Mouse (Mus musculus) neural tube, embryonic 13.5 days (tissue): ENCODE results near the gene Kcnh5. TPM values are rescaled to one million over a fixed set of nuclear protein-coding genes. Genes with fewer than 3 reads are reported as not detected.
A peak's percentile ranks its signal among the peaks of the same experiment; 100 is the strongest.

ENCODE experiments used
- ATAC-seq: fragments of 200-750 bp; cut with Nextera tagmentation; 2 replicates; pipeline ENCODE4 v1.8.0; 2017; ENCODE audit warnings: low read depth, mild to moderate bottlenecking, moderate TSS enrichment, moderate library complexity
- H3K27ac ChIP-seq: fragments of 300-500 bp; sonication (generic); replicated peaks from 2 replicates; pipeline ENCODE4 v1.5.1; 2015; ENCODE audit warnings: moderate library complexity, mild to moderate bottlenecking, inconsistent platforms
- H3K27me3 ChIP-seq: fragments of 300-500 bp; sonication (generic); 2 replicates; pipeline ENCODE4 v1.6.1; 2015; ENCODE audit warnings: mild to moderate bottlenecking, inconsistent platforms
- H3K36me3 ChIP-seq: fragments of 300-500 bp; sonication (generic); 2 replicates; pipeline ENCODE4 v1.6.1; 2015; ENCODE audit warnings: mild to moderate bottlenecking, inconsistent platforms
- H3K4me1 ChIP-seq: fragments of 300-500 bp; sonication (generic); replicated peaks from 2 replicates; pipeline ENCODE4 v1.6.1; 2015; ENCODE audit warnings: inconsistent platforms
- H3K4me2 ChIP-seq: fragments of 300-500 bp; sonication (generic); 2 replicates; pipeline ENCODE4 v1.6.1; 2015; ENCODE audit warnings: inconsistent platforms, mild to moderate bottlenecking, moderate library complexity
- H3K4me3 ChIP-seq: fragments of 300-500 bp; sonication (generic); 2 replicates; pipeline ENCODE4 v1.5.1; 2015; ENCODE audit warnings: mild to moderate bottlenecking, inconsistent platforms
- H3K9ac ChIP-seq: fragments of 300-500 bp; sonication (generic); 2 replicates; pipeline ENCODE4 v1.6.1; 2015; ENCODE audit warnings: moderate library complexity, mild to moderate bottlenecking, inconsistent platforms
- H3K9me3 ChIP-seq: fragments of 300-500 bp; sonication (generic); 2 replicates; pipeline ENCODE4 v1.6.1; 2016; ENCODE audit warnings: inconsistent platforms
- WGBS: fragments of 180-500 bp; shearing (Covaris S2); methylation state at CpG from one replicate; pipeline ENCODE4 v1.1.7; 2015; 5-methylcytosine and 5-hydroxymethylcytosine counted together
- polyA plus RNA-seq: library from polyadenylated mRNA; unstranded; fragments of >200 nt; fragmentation: Nextera tagmentation; extraction: Ambion mirVana; gene quantifications from 2 replicates; pipeline ENCODE4 v1.2.1, GENCODE M21; 2015

Gene Kcnh5
- 3.4 and 4.1 TPM in 2 replicates for polyA plus RNA-seq

- peaks cover 15% of the 10 kb centered on the region for H3K4me1 ChIP-seq
- H3K27me3 ChIP-seq = peaks cover 44% of the 10 kb centered on the region
- peak within 1 kb of the TSS; percentile 81 for H3K27ac ChIP-seq
- WGBS = under 1% methylated on average over 47 of the region's 52 CpGs
- H3K4me2 ChIP-seq = peak within 1 kb of the TSS; percentile 98
- no peaks in the 10 kb centered on the region for H3K36me3 ChIP-seq
- ATAC-seq = peak; percentile 95
- peak within 1 kb of the TSS; percentile 83 for H3K9ac ChIP-seq
- peak within 1 kb of the TSS; percentile 69 for H3K4me3 ChIP-seq
- no peaks in the 10 kb centered on the region for H3K9me3 ChIP-seq
These were observed at the start of gene Kcnh5 for GRCm38 (mm10) chr12:75176691-75177645. Gene Kcnh5, minus strand, starts transcription at chr12:75177332.

- H3K4me2 ChIP-seq = no peak overlapping the region
- H3K9me3 ChIP-seq = no peaks in the 10 kb centered on the region
- no peaks in the 10 kb centered on the region for H3K27me3 ChIP-seq
- H3K36me3 ChIP-seq = no peaks in the 10 kb centered on the region
- H3K4me1 ChIP-seq = no peaks in the 10 kb centered on the region
- no peak for ATAC-seq
- no peak overlapping the region for H3K4me3 ChIP-seq
- WGBS = 81% methylated on average over 1 of the region's 1 CpGs
- H3K9ac ChIP-seq = no peak overlapping the region
- H3K27ac ChIP-seq = no peak overlapping the region
These were observed 46.8 kb upstream of the Kcnh5 start for GRCm38 (mm10) chr12:75223966-75224365.

GRCm38 (mm10) chr12:75189413-75189812, 12.3 kb upstream of the Kcnh5 start:
- no peak overlapping the region for H3K4me3 ChIP-seq
- no peak overlapping the region for H3K9ac ChIP-seq
- no peaks in the 10 kb centered on the region for H3K4me1 ChIP-seq
- H3K27ac ChIP-seq = no peak overlapping the region
- 80% methylated on average over 2 of the region's 2 CpGs for WGBS
- no peak for ATAC-seq
- no peaks in the 10 kb centered on the region for H3K27me3 ChIP-seq
- H3K36me3 ChIP-seq = no peaks in the 10 kb centered on the region
- no peaks in the 10 kb centered on the region for H3K9me3 ChIP-seq
- H3K4me2 ChIP-seq = no peak overlapping the region

GRCm38 (mm10) chr12:75182646-75183045, 5.5 kb upstream of the Kcnh5 start:
- peaks cover 30% of the 10 kb centered on the region for H3K27me3 ChIP-seq
- no peak overlapping the region for H3K4me2 ChIP-seq
- H3K36me3 ChIP-seq = no peaks in the 10 kb centered on the region
- 73% methylated on average over 7 of the region's 7 CpGs for WGBS
- no peak overlapping the region for H3K9ac ChIP-seq
- H3K4me1 ChIP-seq = peaks cover 7% of the 10 kb centered on the region
- H3K9me3 ChIP-seq = no peaks in the 10 kb centered on the region
- no peak overlapping the region for H3K4me3 ChIP-seq
- no peak overlapping the region for H3K27ac ChIP-seq
- ATAC-seq = no peak

GRCm38 (mm10) chr12:75179491-75179890, 2.4 kb upstream of the Kcnh5 start:
- Histone ChIP-seq H3K4me1 (peaks cover 15% of the 10 kb centered on the region), H3K27ac (no peak overlapping the region), H3K9ac (no peak overlapping the region), H3K4me2 (no peak overlapping the region), H3K9me3 (no peaks in the 10 kb centered on the region), H3K27me3 (peaks cover 39% of the 10 kb centered on the region), H3K36me3 (no peaks in the 10 kb centered on the region), H3K4me3 (no peak overlapping the region)
- ATAC-seq = no peak
- WGBS = 27% methylated on average over 8 of the region's 8 CpGs

GRCm38 (mm10) chr12:75177646-75178030, 506 bp upstream of the Kcnh5 start:
- Histone ChIP-seq H3K27ac (peak overlapping the region; percentile 81; the same call in 1 of the 2 replicates), H3K9me3 (no peaks in the 10 kb centered on the region), H3K4me3 (peak overlapping the region; percentile 69), H3K36me3 (no peaks in the 10 kb centered on the region), H3K27me3 (peaks cover 44% of the 10 kb centered on the region), H3K4me2 (peak overlapping the region; percentile 98), H3K9ac (peak overlapping the region; percentile 83), H3K4me1 (peaks cover 15% of the 10 kb centered on the region)
- WGBS = 1% methylated on average over 13 of the region's 13 CpGs
- ATAC-seq = no peak

GRCm38 (mm10) chr12:75175931-75176565, 1.1 kb downstream of the Kcnh5 start:
- H3K9me3 ChIP-seq = no peaks in the 10 kb centered on the region
- peak; percentile 57 for ATAC-seq
- peaks cover 15% of the 10 kb centered on the region for H3K4me1 ChIP-seq
- no peaks in the 10 kb centered on the region for H3K36me3 ChIP-seq
- H3K27me3 ChIP-seq = peaks cover 44% of the 10 kb centered on the region
- H3K27ac ChIP-seq = peak overlapping the region; percentile 81
- H3K4me2 ChIP-seq = peak overlapping the region; percentile 98
- peak overlapping the region; percentile 69 for H3K4me3 ChIP-seq
- WGBS = 2% methylated on average over 19 of the region's 19 CpGs
- H3K9ac ChIP-seq = peak overlapping the region; percentile 83

- WGBS = 35% methylated on average over 2 of the region's 2 CpGs
These were observed 6.2 kb downstream of the Kcnh5 start for GRCm38 (mm10) chr12:75170970-75171369.

GRCm38 (mm10) chr12:75153076-75153568, 24.0 kb downstream of the Kcnh5 start:
- Histone ChIP-seq H3K27me3 (no peaks in the 10 kb centered on the region), H3K4me3 (no peak overlapping the region), H3K4me1 (no peaks in the 10 kb centered on the region), H3K4me2 (no peak overlapping the region), H3K9me3 (no peaks in the 10 kb centered on the region), H3K9ac (no peak overlapping the region), H3K27ac (no peak overlapping the region), H3K36me3 (no peaks in the 10 kb centered on the region)
- WGBS = 98% methylated on average over 2 of the region's 2 CpGs
- no peak for ATAC-seq

More at GRCm38 (mm10) chr12:75170970-75171369, 6.2 kb downstream of the Kcnh5 start:
- H3K4me1 ChIP-seq = peaks cover 3% of the 10 kb centered on the region
- no peak overlapping the region for H3K27ac ChIP-seq
- H3K4me2 ChIP-seq = no peak overlapping the region
- no peaks in the 10 kb centered on the region for H3K9me3 ChIP-seq
- H3K4me3 ChIP-seq = no peak overlapping the region
- ATAC-seq = no peak
- H3K9ac ChIP-seq = no peak overlapping the region
- no peaks in the 10 kb centered on the region for H3K36me3 ChIP-seq
- peaks cover 14% of the 10 kb centered on the region for H3K27me3 ChIP-seq

- H3K9ac ChIP-seq = no peak overlapping the region
- H3K36me3 ChIP-seq = no peaks in the 10 kb centered on the region
- H3K4me3 ChIP-seq = no peak overlapping the region
- H3K27ac ChIP-seq = no peak overlapping the region
- no peak for ATAC-seq
- no peaks in the 10 kb centered on the region for H3K4me1 ChIP-seq
- no peaks in the 10 kb centered on the region for H3K9me3 ChIP-seq
- 87% methylated on average over 1 of the region's 1 CpGs for WGBS
- H3K27me3 ChIP-seq = no peaks in the 10 kb centered on the region
- H3K4me2 ChIP-seq = no peak overlapping the region
These were observed 37.3 kb downstream of the Kcnh5 start for GRCm38 (mm10) chr12:75139792-75140191.

GRCm38 (mm10) chr12:75091921-75092320, 85.2 kb downstream of the Kcnh5 start:
- WGBS = 78% methylated on average over 5 of the region's 5 CpGs
- Histone ChIP-seq H3K9ac (no peak overlapping the region), H3K27ac (no peak overlapping the region), H3K4me3 (no peak overlapping the region), H3K36me3 (no peaks in the 10 kb centered on the region), H3K4me2 (no peak overlapping the region), H3K9me3 (no peaks in the 10 kb centered on the region), H3K27me3 (no peaks in the 10 kb centered on the region), H3K4me1 (no peaks in the 10 kb centered on the region)
- no peak for ATAC-seq

GRCm38 (mm10) chr12:75090957-75091356, 86.2 kb downstream of the Kcnh5 start:
- ATAC-seq = no peak
- Histone ChIP-seq H3K4me2 (no peak overlapping the region), H3K4me1 (no peaks in the 10 kb centered on the region), H3K9me3 (no peaks in the 10 kb centered on the region), H3K9ac (no peak overlapping the region), H3K36me3 (no peaks in the 10 kb centered on the region), H3K27ac (no peak overlapping the region), H3K4me3 (no peak overlapping the region), H3K27me3 (no peaks in the 10 kb centered on the region)
- 91% methylated on average over 1 of the region's 1 CpGs for WGBS
